Mouse (Mus musculus): Measurements from ENCODE around the gene Nwd2. TPM values are rescaled to one million over a fixed set of nuclear protein-coding genes. Genes with fewer than 3 reads are reported as not detected.

Nwd2 gene
- polyA plus RNA-seq, 1 experiment: 18.4 TPM

GRCm38 (mm10) chr5:63788156-63788826, 139.4 kb downstream of the Nwd2 start:
- no peak overlapping the region for H3K27ac ChIP-seq (ENCODE audit: insufficient read depth, low read length)
- TF ChIP-seq CTCF (IDR thresholded peaks at IDR 0.05; ENCODE audit: extremely low read depth, insufficient read depth, low read length): no peak
- no peak for TF ChIP-seq POLR2A (IDR thresholded peaks at IDR 0.05; ENCODE audit: extremely low read depth, insufficient read depth, low read length)
- no peak overlapping the region for H3K4me3 ChIP-seq (ENCODE audit: insufficient read depth, low read length)
- H3K4me1 ChIP-seq (ENCODE audit: control insufficient read depth, insufficient read depth, low read length): no peaks in the 10 kb centered on the region

- no peaks in the 10 kb centered on the region; the same call in 1 of the 2 replicates for H3K4me1 ChIP-seq (ENCODE audit: control insufficient read depth, insufficient read depth, low read length)
- TF ChIP-seq CTCF (IDR thresholded peaks at IDR 0.05; ENCODE audit: extremely low read depth, insufficient read depth, low read length): peak; percentile 76
- TF ChIP-seq POLR2A (IDR thresholded peaks at IDR 0.05; ENCODE audit: extremely low read depth, insufficient read depth, low read length): no peak
- H3K4me3 ChIP-seq (ENCODE audit: insufficient read depth, low read length): peak within 1 kb of the TSS; percentile 40
- no peak within 1 kb of the TSS for H3K27ac ChIP-seq (ENCODE audit: insufficient read depth, low read length)
Measured at GRCm38 (mm10) chr5:63811819-63812508, 163.1 kb downstream of the Nwd2 start, which contains the start of gene 0610040J01Rik. 0610040J01Rik (plus strand) TSS chr5:63812363.

- no peak overlapping the region for H3K27ac ChIP-seq (ENCODE audit: insufficient read depth, low read length)
- TF ChIP-seq CTCF (IDR thresholded peaks at IDR 0.05; ENCODE audit: extremely low read depth, insufficient read depth, low read length): no peak
- TF ChIP-seq POLR2A (IDR thresholded peaks at IDR 0.05; ENCODE audit: extremely low read depth, insufficient read depth, low read length): no peak
- peak overlapping the region; percentile 40 for H3K4me3 ChIP-seq (ENCODE audit: insufficient read depth, low read length)
- no peaks in the 10 kb centered on the region; the same call in 1 of the 2 replicates for H3K4me1 ChIP-seq (ENCODE audit: control insufficient read depth, insufficient read depth, low read length)
Measured at GRCm38 (mm10) chr5:63812509-63812865, 163.6 kb downstream of the Nwd2 start.

GRCm38 (mm10) chr5:63816643-63817042, 167.7 kb downstream of the Nwd2 start:
- Histone ChIP-seq H3K4me3 (ENCODE audit: insufficient read depth, low read length) (no peak overlapping the region), H3K27ac (ENCODE audit: insufficient read depth, low read length) (no peak overlapping the region), H3K4me1 (ENCODE audit: control insufficient read depth, insufficient read depth, low read length) (no peaks in the 10 kb centered on the region; the same call in 1 of the 2 replicates)
- TF ChIP-seq POLR2A (IDR thresholded peaks at IDR 0.05; ENCODE audit: extremely low read depth, insufficient read depth, low read length): no peak
- no peak for TF ChIP-seq CTCF (IDR thresholded peaks at IDR 0.05; ENCODE audit: extremely low read depth, insufficient read depth, low read length)

- no peaks in the 10 kb centered on the region; the same call in 1 of the 2 replicates for H3K4me1 ChIP-seq (ENCODE audit: control insufficient read depth, insufficient read depth, low read length)
- TF ChIP-seq POLR2A (IDR thresholded peaks at IDR 0.05; ENCODE audit: extremely low read depth, insufficient read depth, low read length): no peak
- no peak for TF ChIP-seq CTCF (IDR thresholded peaks at IDR 0.05; ENCODE audit: extremely low read depth, insufficient read depth, low read length)
- H3K27ac ChIP-seq (ENCODE audit: insufficient read depth, low read length): no peak overlapping the region
- H3K4me3 ChIP-seq (ENCODE audit: insufficient read depth, low read length): no peak overlapping the region
Measured at GRCm38 (mm10) chr5:63817270-63817669, 168.4 kb downstream of the Nwd2 start.

- Histone ChIP-seq H3K4me1 (ENCODE audit: control insufficient read depth, insufficient read depth, low read length) (no peaks in the 10 kb centered on the region), H3K4me3 (ENCODE audit: insufficient read depth, low read length) (no peak overlapping the region), H3K27ac (ENCODE audit: insufficient read depth, low read length) (no peak overlapping the region)
- TF ChIP-seq POLR2A (IDR thresholded peaks at IDR 0.05; ENCODE audit: extremely low read depth, insufficient read depth, low read length) (no peak), CTCF (IDR thresholded peaks at IDR 0.05; ENCODE audit: extremely low read depth, insufficient read depth, low read length) (no peak)
Measured at GRCm38 (mm10) chr5:63818975-63819374, 170.1 kb downstream of the Nwd2 start.

- Histone ChIP-seq H3K27ac (ENCODE audit: insufficient read depth, low read length) (no peak overlapping the region), H3K4me3 (ENCODE audit: insufficient read depth, low read length) (no peak overlapping the region)
- TF ChIP-seq CTCF (IDR thresholded peaks at IDR 0.05; ENCODE audit: extremely low read depth, insufficient read depth, low read length): no peak
- TF ChIP-seq POLR2A (IDR thresholded peaks at IDR 0.05; ENCODE audit: extremely low read depth, insufficient read depth, low read length): no peak
Measured at GRCm38 (mm10) chr5:63819519-63819918, 170.6 kb downstream of the Nwd2 start.

GRCm38 (mm10) chr5:63821176-63821575, 172.3 kb downstream of the Nwd2 start:
- no peaks in the 10 kb centered on the region for H3K4me1 ChIP-seq (ENCODE audit: control insufficient read depth, insufficient read depth, low read length)
- no peak overlapping the region for H3K27ac ChIP-seq (ENCODE audit: insufficient read depth, low read length)
- H3K4me3 ChIP-seq (ENCODE audit: insufficient read depth, low read length): no peak overlapping the region
- TF ChIP-seq POLR2A (IDR thresholded peaks at IDR 0.05; ENCODE audit: extremely low read depth, insufficient read depth, low read length) (no peak), CTCF (IDR thresholded peaks at IDR 0.05; ENCODE audit: extremely low read depth, insufficient read depth, low read length) (0 out of 2 replicates have a peak, but pooled peaks have one; percentile 13)

More at GRCm38 (mm10) chr5:63819519-63819918, 170.6 kb downstream of the Nwd2 start:
- no peaks in the 10 kb centered on the region for H3K4me1 ChIP-seq (ENCODE audit: control insufficient read depth, insufficient read depth, low read length)

GRCm38 (mm10) chr5:63821860-63822259, 173.0 kb downstream of the Nwd2 start:
- TF ChIP-seq POLR2A (IDR thresholded peaks at IDR 0.05; ENCODE audit: extremely low read depth, insufficient read depth, low read length): no peak
- TF ChIP-seq CTCF (IDR thresholded peaks at IDR 0.05; ENCODE audit: extremely low read depth, insufficient read depth, low read length): no peak
- H3K4me3 ChIP-seq (ENCODE audit: insufficient read depth, low read length): no peak overlapping the region
- no peaks in the 10 kb centered on the region for H3K4me1 ChIP-seq (ENCODE audit: control insufficient read depth, insufficient read depth, low read length)
- H3K27ac ChIP-seq (ENCODE audit: insufficient read depth, low read length): no peak overlapping the region

Measured in cortical plate, adult 2 months (tissue).